Comparison of ENCODE assay signal across 9 mouse cellular contexts in genomic region chr7:38173871-38174270, GRCm38 (mm10). TPM values are rescaled to one million over a fixed set of nuclear protein-coding genes. Genes with fewer than 3 reads are reported as not detected.
DNase-seq lines count a peak whose midpoint lies in the region; ATAC-seq and TF ChIP-seq lines count a peak whose summit lies in the region.
"Had no signal": no experiment of that assay in that cellular context is flagged by ENCODE, and none has a peak within 500 bp of the region (broad histone marks: within the 10 kb centered on the region; RNA-seq: fewer than 3 reads in every experiment).

No protein-coding gene starts in this region.

- 27% methylated on average over 14 of the region's 14 CpGs for WGBS in kidney, postnatal 0 days
- WGBS in forebrain, embryonic 11.5 days: 7% methylated on average over 14 of the region's 14 CpGs
- WGBS in limb, embryonic 10.5 days: 23% methylated on average over 14 of the region's 14 CpGs
- WGBS in neural tube, embryonic 12.5 days: 8% methylated on average over 14 of the region's 14 CpGs

- H3K36me3 ChIP-seq in kidney, postnatal 0 days (ENCODE audit: insufficient read depth, low read length): no peaks in the 10 kb centered on the region
- H3K36me3 ChIP-seq in forebrain, embryonic 11.5 days (ENCODE audit: control insufficient read depth, insufficient read depth, low read length): no peaks in the 10 kb centered on the region
- H3K36me3 ChIP-seq in limb, embryonic 10.5 days: no peaks in the 10 kb centered on the region
- H3K36me3 ChIP-seq in neural tube, embryonic 12.5 days: no peaks in the 10 kb centered on the region

- no peak for ATAC-seq in kidney, postnatal 0 days (replicated peaks; ENCODE audit: low FRiP score, low read depth)
- ATAC-seq in forebrain, embryonic 11.5 days (replicated peaks; ENCODE audit: low FRiP score): peak; percentile 64
- no peak; the same call in 1 of the 2 replicates for ATAC-seq in neural tube, embryonic 12.5 days (ENCODE audit: low FRiP score, low read depth)

- H3K27ac ChIP-seq in kidney, postnatal 0 days: no peak overlapping the region
- no peak overlapping the region for H3K27ac ChIP-seq in forebrain, embryonic 11.5 days (ENCODE audit: low read depth, low read length)
- peak overlapping the region; percentile 89 for H3K27ac ChIP-seq in limb, embryonic 10.5 days
- no peak overlapping the region for H3K27ac ChIP-seq in neural tube, embryonic 12.5 days

- H3K4me1 ChIP-seq in kidney, postnatal 0 days (replicated peaks; ENCODE audit: insufficient read depth, low read length): 0 out of 2 replicates have a peak, but pooled peaks cover 4% of the 10 kb centered on the region
- H3K4me1 ChIP-seq in forebrain, embryonic 11.5 days (replicated peaks; ENCODE audit: control insufficient read depth, insufficient read depth, low read length): peaks cover 10% of the 10 kb centered on the region; the same call in 1 of the 2 replicates
- H3K4me1 ChIP-seq in limb, embryonic 10.5 days: peaks cover 13% of the 10 kb centered on the region
- H3K4me1 ChIP-seq in neural tube, embryonic 12.5 days: peaks cover 7% of the 10 kb centered on the region

- TF ChIP-seq CTCF in kidney, postnatal 0 days (IDR thresholded peaks at IDR 0.05; ENCODE audit: low read depth): no peak

- DNase-seq in kidney, postnatal 0 days (ENCODE audit: low spot score): no peak
- no peak for DNase-seq in kidney, adult 8-10 months
- DNase-seq in forebrain, embryonic 11.5 days (ENCODE audit: low spot score): no peak
- DNase-seq in limb, embryonic 10.5 days (ENCODE audit: low spot score): no peak
- no peak for DNase-seq in urinary bladder, adult 18-20 months (ENCODE audit: low spot score in 2 of 2)
- no peak for DNase-seq in spleen, adult 12 weeks (ENCODE audit: low spot score)
- no peak for DNase-seq in kidney, postnatal 4 days
- DNase-seq: kidney, adult 11 months had no signal

- H3K4me3 ChIP-seq in kidney, postnatal 0 days (replicated peaks; ENCODE audit: low read depth, low read length): peak overlapping the region; percentile 17; the same call in 1 of the 2 replicates
- H3K4me3 ChIP-seq in forebrain, embryonic 11.5 days (ENCODE audit: low read depth, low read length): peak overlapping the region; percentile 19
- peak overlapping the region; percentile 40 for H3K4me3 ChIP-seq in limb, embryonic 10.5 days
- H3K4me3 ChIP-seq in neural tube, embryonic 12.5 days: no peak overlapping the region; the same call in 1 of the 2 replicates

- H3K9ac ChIP-seq in kidney, postnatal 0 days (ENCODE audit: low read depth, low read length): peak overlapping the region; percentile 38
- peak overlapping the region; percentile 73 for H3K9ac ChIP-seq in forebrain, embryonic 11.5 days (ENCODE audit: low read length)
- H3K9ac ChIP-seq in neural tube, embryonic 12.5 days: peak overlapping the region; percentile 53

- H3K4me2 ChIP-seq in kidney, postnatal 0 days (ENCODE audit: low read length): peak overlapping the region; percentile 52
- peak overlapping the region; percentile 58 for H3K4me2 ChIP-seq in forebrain, embryonic 11.5 days (ENCODE audit: low read depth, low read length, severe bottlenecking)
- peak overlapping the region; percentile 60 for H3K4me2 ChIP-seq in neural tube, embryonic 12.5 days (replicated peaks)

- no peaks in the 10 kb centered on the region for H3K9me3 ChIP-seq in kidney, postnatal 0 days (replicated peaks; ENCODE audit: low read length)
- no peaks in the 10 kb centered on the region for H3K9me3 ChIP-seq in forebrain, embryonic 11.5 days (ENCODE audit: control insufficient read depth, low read length)
- no peaks in the 10 kb centered on the region for H3K9me3 ChIP-seq in limb, embryonic 10.5 days (replicated peaks)
- H3K9me3 ChIP-seq in neural tube, embryonic 12.5 days: no peaks in the 10 kb centered on the region

- no peaks in the 10 kb centered on the region for H3K27me3 ChIP-seq in kidney, postnatal 0 days (ENCODE audit: insufficient read depth, low read length)
- H3K27me3 ChIP-seq in forebrain, embryonic 11.5 days (ENCODE audit: control insufficient read depth, insufficient read depth, low read length): no peaks in the 10 kb centered on the region
- peaks cover 38% of the 10 kb centered on the region for H3K27me3 ChIP-seq in limb, embryonic 10.5 days (ENCODE audit: low read depth, poor library complexity, severe bottlenecking)
- H3K27me3 ChIP-seq in neural tube, embryonic 12.5 days (replicated peaks): no peaks in the 10 kb centered on the region

RNA-seq across cellular contexts. Expression of gene 1600014C10Rik, which starts 9.1 kb away (rescaled TPM):
- polyA plus RNA-seq in kidney, postnatal 0 days (2015; fragmentation: Nextera tagmentation; extraction: Ambion mirVana): 18.5 and 20.9 TPM in 2 replicates
- polyA plus RNA-seq in forebrain, embryonic 11.5 days (2014; fragmentation: Nextera tagmentation; extraction: Ambion mirVana): 12.7 and 13.9 TPM in 2 replicates
- 12.2 and 14.5 TPM in 2 replicates for polyA plus RNA-seq in limb, embryonic 10.5 days (2016; fragmentation: Nextera tagmentation; extraction: Ambion mirVana)
- 20.0 and 20.8 TPM in 2 replicates for polyA plus RNA-seq in neural tube, embryonic 12.5 days (2016; fragmentation: Nextera tagmentation; extraction: Ambion mirVana)

RNA-seq across cellular contexts. Expression of gene Plekhf1, which starts 53.9 kb away (rescaled TPM):
- polyA plus RNA-seq in kidney, postnatal 0 days (2015; fragmentation: Nextera tagmentation; extraction: Ambion mirVana): 4.8 and 5.0 TPM in 2 replicates
- polyA plus RNA-seq in forebrain, embryonic 11.5 days (2014; fragmentation: Nextera tagmentation; extraction: Ambion mirVana): 1.4 and 1.6 TPM in 2 replicates
- polyA plus RNA-seq in limb, embryonic 10.5 days (2016; fragmentation: Nextera tagmentation; extraction: Ambion mirVana): 2.9 and 4.3 TPM in 2 replicates
- 1.2 and 1.6 TPM in 2 replicates for polyA plus RNA-seq in neural tube, embryonic 12.5 days (2016; fragmentation: Nextera tagmentation; extraction: Ambion mirVana)
